Mouse (Mus musculus): ENCODE measurements around the gene Bmp2k. TPM values are rescaled to one million over a fixed set of nuclear protein-coding genes. Genes with fewer than 3 reads are reported as not detected.

Bmp2k gene
- polyA plus RNA-seq, 1 experiment = 15.5 TPM

GRCm38 (mm10) chr5:97065746-97066145, 68.3 kb downstream of the Bmp2k start:
- Histone ChIP-seq H3K4me3 (replicated peaks) (no peak overlapping the region), H3K4me1 (peaks cover 90% of the 10 kb centered on the region), H3K9me3 (no peaks in the 10 kb centered on the region), H3K27me3 (replicated peaks) (no peaks in the 10 kb centered on the region), H3K36me3 (replicated peaks; ENCODE audit: low read length) (peaks cover 98% of the 10 kb centered on the region)
- TF ChIP-seq FLI1 (IDR thresholded peaks at IDR 0.05; ENCODE audit: low read length) (no peak), GATA1 (IDR thresholded peaks at IDR 0.05; ENCODE audit: borderline replicate concordance, low read length) (no peak)

- TF ChIP-seq GATA1 (IDR thresholded peaks at IDR 0.05; ENCODE audit: borderline replicate concordance, low read length) (no peak), FLI1 (IDR thresholded peaks at IDR 0.05; ENCODE audit: low read length) (no peak)
- H3K36me3 ChIP-seq (replicated peaks; ENCODE audit: low read length) = peaks cover 98% of the 10 kb centered on the region
Measured at GRCm38 (mm10) chr5:97075476-97076151, 78.1 kb downstream of the Bmp2k start.

GRCm38 (mm10) chr5:97076167-97076566, 78.7 kb downstream of the Bmp2k start:
- Histone ChIP-seq H3K27me3 (replicated peaks) (no peaks in the 10 kb centered on the region), H3K4me3 (replicated peaks) (no peak overlapping the region), H3K36me3 (replicated peaks; ENCODE audit: low read length) (peaks cover 98% of the 10 kb centered on the region), H3K9me3 (no peaks in the 10 kb centered on the region), H3K4me1 (peaks cover 56% of the 10 kb centered on the region)
- TF ChIP-seq GATA1 (IDR thresholded peaks at IDR 0.05; ENCODE audit: borderline replicate concordance, low read length) (no peak), FLI1 (IDR thresholded peaks at IDR 0.05; ENCODE audit: low read length) (no peak)

More at GRCm38 (mm10) chr5:97075476-97076151, 78.1 kb downstream of the Bmp2k start:
- Histone ChIP-seq H3K4me3 (replicated peaks) (no peak overlapping the region), H3K4me1 (peaks cover 60% of the 10 kb centered on the region), H3K9me3 (no peaks in the 10 kb centered on the region), H3K27me3 (replicated peaks) (no peaks in the 10 kb centered on the region)

GRCm38 (mm10) chr5:97077676-97078075, 80.2 kb downstream of the Bmp2k start:
- Histone ChIP-seq H3K27me3 (replicated peaks) (no peaks in the 10 kb centered on the region), H3K4me3 (replicated peaks) (no peak overlapping the region), H3K36me3 (replicated peaks; ENCODE audit: low read length) (peaks cover 98% of the 10 kb centered on the region), H3K9me3 (no peaks in the 10 kb centered on the region), H3K4me1 (peaks cover 63% of the 10 kb centered on the region)
- no peak for TF ChIP-seq GATA1 (IDR thresholded peaks at IDR 0.05; ENCODE audit: borderline replicate concordance, low read length)
- no peak for TF ChIP-seq FLI1 (IDR thresholded peaks at IDR 0.05; ENCODE audit: low read length)

- peaks cover 98% of the 10 kb centered on the region for H3K36me3 ChIP-seq (replicated peaks; ENCODE audit: low read length)
- TF ChIP-seq GATA1 (IDR thresholded peaks at IDR 0.05; ENCODE audit: borderline replicate concordance, low read length) = no peak
- no peak for TF ChIP-seq FLI1 (IDR thresholded peaks at IDR 0.05; ENCODE audit: low read length)
- H3K4me1 ChIP-seq = peaks cover 63% of the 10 kb centered on the region
Measured at GRCm38 (mm10) chr5:97078641-97079040, 81.2 kb downstream of the Bmp2k start.

GRCm38 (mm10) chr5:97081481-97081880, 84.0 kb downstream of the Bmp2k start:
- peaks cover 99% of the 10 kb centered on the region for H3K36me3 ChIP-seq (replicated peaks; ENCODE audit: low read length)
- no peaks in the 10 kb centered on the region for H3K9me3 ChIP-seq
- no peaks in the 10 kb centered on the region for H3K27me3 ChIP-seq (replicated peaks)
- TF ChIP-seq GATA1 (IDR thresholded peaks at IDR 0.05; ENCODE audit: borderline replicate concordance, low read length) = no peak
- TF ChIP-seq FLI1 (IDR thresholded peaks at IDR 0.05; ENCODE audit: low read length) = no peak
- H3K4me3 ChIP-seq (replicated peaks) = no peak overlapping the region
- H3K4me1 ChIP-seq = peaks cover 66% of the 10 kb centered on the region

More at GRCm38 (mm10) chr5:97078641-97079040, 81.2 kb downstream of the Bmp2k start:
- Histone ChIP-seq H3K4me3 (replicated peaks) (no peak overlapping the region), H3K27me3 (replicated peaks) (no peaks in the 10 kb centered on the region), H3K9me3 (no peaks in the 10 kb centered on the region)

- Histone ChIP-seq H3K9me3 (no peaks in the 10 kb centered on the region), H3K27me3 (replicated peaks) (no peaks in the 10 kb centered on the region), H3K36me3 (replicated peaks; ENCODE audit: low read length) (peaks cover 99% of the 10 kb centered on the region), H3K4me1 (peaks cover 61% of the 10 kb centered on the region), H3K4me3 (replicated peaks) (no peak overlapping the region)
- TF ChIP-seq GATA1 (IDR thresholded peaks at IDR 0.05; ENCODE audit: borderline replicate concordance, low read length) (no peak), FLI1 (IDR thresholded peaks at IDR 0.05; ENCODE audit: low read length) (no peak)
Measured at GRCm38 (mm10) chr5:97083701-97084100, 86.2 kb downstream of the Bmp2k start.

GRCm38 (mm10) chr5:97084541-97084940, 87.1 kb downstream of the Bmp2k start:
- H3K27me3 ChIP-seq (replicated peaks) = no peaks in the 10 kb centered on the region
- no peak for TF ChIP-seq FLI1 (IDR thresholded peaks at IDR 0.05; ENCODE audit: low read length)
- no peak for TF ChIP-seq GATA1 (IDR thresholded peaks at IDR 0.05; ENCODE audit: borderline replicate concordance, low read length)
- no peak overlapping the region for H3K4me3 ChIP-seq (replicated peaks)
- H3K9me3 ChIP-seq = no peaks in the 10 kb centered on the region
- peaks cover 54% of the 10 kb centered on the region for H3K4me1 ChIP-seq
- peaks cover 99% of the 10 kb centered on the region for H3K36me3 ChIP-seq (replicated peaks; ENCODE audit: low read length)

GRCm38 (mm10) chr5:97085071-97085470, 87.6 kb downstream of the Bmp2k start:
- Histone ChIP-seq H3K9me3 (no peaks in the 10 kb centered on the region), H3K36me3 (replicated peaks; ENCODE audit: low read length) (peaks cover 99% of the 10 kb centered on the region), H3K4me3 (replicated peaks) (no peak overlapping the region), H3K4me1 (peaks cover 54% of the 10 kb centered on the region), H3K27me3 (replicated peaks) (no peaks in the 10 kb centered on the region)
- TF ChIP-seq FLI1 (IDR thresholded peaks at IDR 0.05; ENCODE audit: low read length) (no peak), GATA1 (IDR thresholded peaks at IDR 0.05; ENCODE audit: borderline replicate concordance, low read length) (no peak)

GRCm38 (mm10) chr5:97087030-97087630, 89.6 kb downstream of the Bmp2k start:
- no peak for TF ChIP-seq GATA1 (IDR thresholded peaks at IDR 0.05; ENCODE audit: borderline replicate concordance, low read length)
- TF ChIP-seq FLI1 (IDR thresholded peaks at IDR 0.05; ENCODE audit: low read length) = no peak
- H3K4me3 ChIP-seq (replicated peaks) = no peak overlapping the region
- H3K4me1 ChIP-seq = peaks cover 49% of the 10 kb centered on the region
- no peaks in the 10 kb centered on the region for H3K27me3 ChIP-seq (replicated peaks)
- peaks cover 93% of the 10 kb centered on the region for H3K36me3 ChIP-seq (replicated peaks; ENCODE audit: low read length)
- no peaks in the 10 kb centered on the region for H3K9me3 ChIP-seq

Measured in megakaryocyte, embryonic 14.5 days (primary cell).